Mouse (Mus musculus) fibroblast of lung, adult 2 months (primary cell): ENCODE results near the gene Eif4a1.
A peak's percentile ranks its signal among the peaks of the same experiment; 100 is the strongest.

Experiments
- DNase-seq: peaks from one replicate; pipeline ENCODE4 v3.0.0-alpha.2; 2011; ENCODE audit warnings: low read depth

Eif4a1 gene

GRCm38 (mm10) chr11:69670786-69671725, 1.2 kb downstream of the Eif4a1 start:
- peak; percentile 83 for DNase-seq

- DNase-seq: no peak
These were observed 5.6 kb downstream of the Eif4a1 start for GRCm38 (mm10) chr11:69666665-69667005.

GRCm38 (mm10) chr11:69665961-69666664, 6.1 kb downstream of the Eif4a1 start, which contains the start of gene Cd68:
Cd68 (minus strand) TSS chr11:69666153.
- DNase-seq: peak; percentile 56

GRCm38 (mm10) chr11:69665457-69665960, 6.7 kb downstream of the Eif4a1 start:
- DNase-seq: no peak

- no peak for DNase-seq
These were observed 7.4 kb downstream of the Eif4a1 start for GRCm38 (mm10) chr11:69664841-69665240.

- no peak for DNase-seq
These were observed 8.4 kb downstream of the Eif4a1 start for GRCm38 (mm10) chr11:69663795-69664194.

GRCm38 (mm10) chr11:69662967-69663671, 9.1 kb downstream of the Eif4a1 start:
- DNase-seq: no peak

- peak; percentile 87 for DNase-seq
These were observed 9.8 kb downstream of the Eif4a1 start, which contains the start of gene Mpdu1 for GRCm38 (mm10) chr11:69662213-69662966. Mpdu1 (minus strand) TSS chr11:69662642.

- no peak for DNase-seq
These were observed 10.9 kb downstream of the Eif4a1 start for GRCm38 (mm10) chr11:69661221-69661881.

GRCm38 (mm10) chr11:69657462-69657881, 14.8 kb downstream of the Eif4a1 start:
- no peak for DNase-seq

GRCm38 (mm10) chr11:69656617-69657461, 15.4 kb downstream of the Eif4a1 start:
- no peak for DNase-seq

- no peak for DNase-seq
These were observed 16.2 kb downstream of the Eif4a1 start for GRCm38 (mm10) chr11:69656065-69656455.

- DNase-seq: no peak
These were observed 16.8 kb downstream of the Eif4a1 start, which contains the start of gene Sox15 for GRCm38 (mm10) chr11:69655264-69656064. Sox15 (plus strand) TSS chr11:69655314.

- no peak for DNase-seq
These were observed 17.5 kb downstream of the Eif4a1 start for GRCm38 (mm10) chr11:69654760-69655159.

- no peak for DNase-seq
These were observed 18.8 kb downstream of the Eif4a1 start for GRCm38 (mm10) chr11:69653399-69653798.

- DNase-seq: no peak
These were observed 26.4 kb downstream of the Eif4a1 start for GRCm38 (mm10) chr11:69645860-69646259.

GRCm38 (mm10) chr11:69635471-69635870, 36.8 kb downstream of the Eif4a1 start:
- no peak for DNase-seq

- DNase-seq: no peak
These were observed 38.9 kb downstream of the Eif4a1 start for GRCm38 (mm10) chr11:69633128-69633866.
